Mouse (Mus musculus) CH12.LX (cell line): ENCODE data around the gene Phc2. TPM values are rescaled to one million over a fixed set of nuclear protein-coding genes. Genes with fewer than 3 reads are reported as not detected.
"Not testable (repeated sequence)": the region's sequence is repeated elsewhere in the genome, so short reads cannot be mapped to it uniquely, and the experiment has no call there.

Experiments
- DNase-seq: peaks from one replicate; pipeline ENCODE4 v3.0.0-alpha.2; 2013; ENCODE audit errors: extremely low read depth
- H3K27ac ChIP-seq: 2 replicates; pipeline ENCODE4 v1.5.1; 2012; ENCODE audit warnings: low read depth, mild to moderate bottlenecking, control low read depth, moderate library complexity; ENCODE audit not compliant: insufficient read depth
- H3K27me3 ChIP-seq: replicated peaks from 2 replicates; pipeline ENCODE3; 2012; ENCODE audit warnings: inconsistent platforms
- H3K36me3 ChIP-seq, 2 experiments: replicated peaks in 1 of 2; 2 replicates each; pipeline versions ENCODE3 to v1.6.1; 2012; ENCODE audit warnings: inconsistent platforms in 1 of 2, low read length in 1 of 2, mild to moderate bottlenecking in 1 of 2, mixed read lengths in 1 of 2, moderate library complexity in 1 of 2; ENCODE audit not compliant: control insufficient read depth in 1 of 2, insufficient read depth in 1 of 2
- H3K4me1 ChIP-seq, 2 experiments: 2 replicates each; pipeline ENCODE4 v1.6.1; 2012; ENCODE audit warnings: inconsistent platforms in 1 of 2, moderate library complexity in 1 of 2; ENCODE audit not compliant: insufficient read depth in 2 of 2, control insufficient read depth in 1 of 2
- H3K4me2 ChIP-seq: 2 replicates; pipeline ENCODE4 v1.6.1; 2012; ENCODE audit warnings: low read depth, mild to moderate bottlenecking, control low read depth; ENCODE audit not compliant: poor library complexity, insufficient read depth, severe bottlenecking
- H3K4me3 ChIP-seq, 3 experiments: fragments of 150-350 bp in 1 of 3; sonication (generic) in 1 of 3; replicated peaks in 1 of 3; 2 replicates each; pipeline versions ENCODE3 to v1.5.1; 2011 to 2012; ENCODE audit warnings: low read depth in 2 of 3, low read length in 2 of 3, mild to moderate bottlenecking in 2 of 3, moderate library complexity in 2 of 3, control low read depth in 1 of 3, improper control_type of control experiment in 1 of 3, inconsistent platforms in 1 of 3, mixed read lengths in 1 of 3; ENCODE audit not compliant: poor library complexity in 1 of 3
- H3K79me2 ChIP-seq: replicated peaks from 2 replicates; pipeline ENCODE4 v1.6.1; 2012; ENCODE audit warnings: mild to moderate bottlenecking, moderate library complexity; ENCODE audit not compliant: control insufficient read depth, poor library complexity, insufficient read depth, severe bottlenecking; ENCODE audit errors: extremely low read depth
- H3K9ac ChIP-seq: 2 replicates; pipeline ENCODE4 v1.6.1; 2012; ENCODE audit warnings: low read depth, mild to moderate bottlenecking, control low read depth, moderate library complexity; ENCODE audit not compliant: insufficient read depth
- H3K9me3 ChIP-seq: replicated peaks from 2 replicates; pipeline ENCODE3; 2012; ENCODE audit warnings: low read length, inconsistent platforms, mixed read lengths
- BHLHE40 ChIP-seq: IDR thresholded peaks from 2 replicates; pipeline ENCODE4 v1.6.1; 2011; ENCODE audit warnings: mild to moderate bottlenecking, low read depth, low read length, improper control_type of control experiment
- CHD2 ChIP-seq: IDR thresholded peaks from 2 replicates; pipeline ENCODE4 v1.6.1; 2011; ENCODE audit warnings: low read length, improper control_type of control experiment
- CTCF ChIP-seq, 2 experiments: IDR thresholded peaks in 1 of 2; conservative IDR thresholded peaks in 1 of 2; 2 replicates each; pipeline ENCODE4 v1.5.1; 2011 to 2012; ENCODE audit warnings: low read depth in 2 of 2, low read length in 2 of 2, improper control_type of control experiment in 1 of 2, inconsistent platforms in 1 of 2, mild to moderate bottlenecking in 1 of 2, moderate library complexity in 1 of 2
- ELF1 ChIP-seq: IDR thresholded peaks from 2 replicates; pipeline ENCODE4 v1.6.1; 2014; ENCODE audit warnings: low read depth, mild to moderate bottlenecking, inconsistent platforms, low read length, improper control_type of control experiment
- GABPA ChIP-seq: IDR thresholded peaks from 2 replicates; pipeline ENCODE4 v1.6.1; 2012; ENCODE audit warnings: low read depth, low read length, improper control_type of control experiment, inconsistent platforms; ENCODE audit not compliant: insufficient replicate concordance
- JUN ChIP-seq: IDR thresholded peaks from 2 replicates; pipeline ENCODE4 v1.6.1; 2011; ENCODE audit warnings: low read depth, mild to moderate bottlenecking, low read length, improper control_type of control experiment, moderate library complexity; ENCODE audit not compliant: insufficient read depth
- MAX ChIP-seq: IDR thresholded peaks from 2 replicates; pipeline ENCODE4 v1.6.1; 2011; ENCODE audit warnings: low read length, improper control_type of control experiment
- NRF1 ChIP-seq: IDR thresholded peaks from 2 replicates; pipeline ENCODE4 v1.6.1; 2014; ENCODE audit warnings: low read depth, mild to moderate bottlenecking, inconsistent platforms, low read length, improper control_type of control experiment, moderate library complexity
- PAX5 ChIP-seq: IDR thresholded peaks from 2 replicates; pipeline ENCODE4 v1.6.1; 2012; ENCODE audit warnings: low read length, inconsistent platforms, mixed read lengths
- RAD21 ChIP-seq: IDR thresholded peaks from 2 replicates; pipeline ENCODE4 v1.6.1; 2011; ENCODE audit warnings: low read depth, mild to moderate bottlenecking, low read length, improper control_type of control experiment, moderate library complexity
- SIN3A ChIP-seq: IDR thresholded peaks from 2 replicates; pipeline ENCODE4 v1.6.1; 2012; ENCODE audit warnings: low read length, improper control_type of control experiment, inconsistent platforms
- USF2 ChIP-seq: conservative IDR thresholded peaks from 2 replicates; pipeline ENCODE4 v1.6.1; 2011; ENCODE audit warnings: low read depth, low read length, improper control_type of control experiment
- dilution Hi-C: fragments of 300-500 bp; cut with MboI; formaldehyde crosslinking; loops from 2 replicates; pipeline ENCODE4 v1.14.3; 2020; ENCODE audit warnings: low sequenced_read_pairs; ENCODE audit not compliant: extremely low pct_unique_long_range_greater_than_20kb, extremely low pct_ligation_motif_present
- in situ Hi-C: fragments of 300-500 bp; cut with MboI; formaldehyde crosslinking; loops from 3 replicates; pipeline ENCODE4 v1.14.3; 2019; ENCODE audit warnings: low sequenced_read_pairs, low pct_ligation_motif_present, low pct_unique_long_range_greater_than_20kb, mixed read lengths
- polyA plus RNA-seq: library from polyadenylated mRNA; unstranded; fragments of >175 nt; gene quantifications from 2 replicates; pipeline ENCODE4 v1.2.1, GENCODE M21; 2012; ENCODE audit warnings: low read depth; ENCODE audit not compliant: insufficient read length
- total RNA-seq, 2 experiments: library from RNA; depleted of rRNA; stranded (reverse); fragments of 300-350 nt in 1 of 2; fragments of >200 nt in 1 of 2; gene quantifications; 2 replicates each; pipeline ENCODE4 v1.2.3; 2012 to 2014

The Phc2 gene
- total and polyA plus RNA-seq, 3 experiments: 24.1 to 53.2 (median 29.6) TPM

GRCm38 (mm10) chr4:128609925-128610402, 44.5 kb upstream of the Phc2 start, which contains the start of gene Zscan20 (continued):
- TF ChIP-seq PAX5: no peak
- TF ChIP-seq GABPA: peak; percentile 5; the same call in 1 of the 2 replicates
- TF ChIP-seq BHLHE40: no peak
- TF ChIP-seq ELF1: peak; percentile 91
- peak; percentile 70; the same call in 1 of the 2 replicates for TF ChIP-seq SIN3A
- TF ChIP-seq JUN: 0 out of 2 replicates have a peak, but pooled peaks have one; percentile 28
- no peak for TF ChIP-seq RAD21
- TF ChIP-seq CTCF (conservative IDR thresholded peaks at IDR 0.05 in 1 of 2, IDR thresholded peaks at IDR 0.05 in 1 of 2; ENCODE audit: low read depth in 2 of 2, low read length in 2 of 2): no peak
- TF ChIP-seq CHD2: peak; percentile 69; the same call in 1 of the 2 replicates
- TF ChIP-seq USF2: no peak

- no peaks in the 10 kb centered on the region for H3K27me3 ChIP-seq
- dilution Hi-C loops (no loop called here), in situ Hi-C loops (loop anchor here (5.0 kb wide), 1 partner anchor 97 kb away; no protein-coding TSS in a partner anchor)
- H3K36me3 ChIP-seq: peaks cover 0 to 24% of the 10 kb centered on the region in 2 experiments
- peak overlapping the region; percentile 6; the same call in 1 of the 2 replicates for H3K9ac ChIP-seq
- H3K4me2 ChIP-seq: peak overlapping the region; percentile 29; the same call in 1 of the 2 replicates
- peak overlapping the region in 1 of 3 experiments; percentile 38 for H3K4me3 ChIP-seq
- no peaks in the 10 kb centered on the region; the same call in none of the 2 replicates for H3K79me2 ChIP-seq
- TF ChIP-seq BHLHE40 (no peak), MAX (no peak), GABPA (no peak), NRF1 (no peak)
- DNase-seq: no peak
- H3K9me3 ChIP-seq: no peaks in the 10 kb centered on the region
- peaks cover 7 to 48% of the 10 kb centered on the region in 2 experiments; a peak in 3 of 4 replicates for H3K4me1 ChIP-seq
- H3K27ac ChIP-seq: no peak overlapping the region
Observed at GRCm38 (mm10) chr4:128610706-128611105, 43.8 kb upstream of the Phc2 start.

- H3K4me1 ChIP-seq: peaks cover 7 to 56% of the 10 kb centered on the region in 2 experiments; a peak in 3 of 4 replicates
- dilution Hi-C loops: not testable (repeated sequence)
Observed at GRCm38 (mm10) chr4:128611726-128612125, 42.8 kb upstream of the Phc2 start.

More at GRCm38 (mm10) chr4:128611726-128612125, 42.8 kb upstream of the Phc2 start:
- not testable (repeated sequence) for H3K4me3 ChIP-seq, H3K79me2 ChIP-seq, H3K4me2 ChIP-seq, H3K9ac ChIP-seq, H3K27ac ChIP-seq, DNase-seq, H3K27me3 ChIP-seq, H3K9me3 ChIP-seq
- peaks cover 0 to 16% of the 10 kb centered on the region in 2 experiments for H3K36me3 ChIP-seq
- in situ Hi-C loops: loop anchor here (5.0 kb wide), 1 partner anchor 96 kb away; no protein-coding TSS in a partner anchor
